Mouse (Mus musculus) E14TG2a.4 (cell line): ENCODE results near the gene Ahnak.

Source experiments
- CTCF ChIP-seq: conservative IDR thresholded peaks from 2 replicates; pipeline ENCODE4 v1.5.1; 2014; ENCODE audit warnings: low read length
- NANOG ChIP-seq: IDR thresholded peaks from 2 replicates; pipeline ENCODE4 v1.6.1; 2014; ENCODE audit warnings: borderline replicate concordance, low read length, mixed read lengths
- POU5F1 ChIP-seq: IDR thresholded peaks from 2 replicates; pipeline ENCODE4 v1.6.1; 2014; ENCODE audit warnings: low read length, borderline replicate concordance

GRCm38 (mm10) chr19:8996601-8997000 lies 7.5 kb downstream of the Ahnak start:
- TF ChIP-seq CTCF: no peak
- no peak for TF ChIP-seq POU5F1
- no peak for TF ChIP-seq NANOG
